Mouse (Mus musculus) heart, postnatal 0 days (tissue): ENCODE results near the gene Fzd7.

Experiments
- CTCF ChIP-seq: IDR thresholded peaks from 2 replicates; pipeline ENCODE4 v1.5.1; 2016; ENCODE audit warnings: antibody characterized with exemption, control low read depth, low read depth
- EP300 ChIP-seq: IDR thresholded peaks from 2 replicates; pipeline ENCODE4 v1.6.1; 2016; ENCODE audit warnings: antibody characterized with exemption, low read depth

DNA sequence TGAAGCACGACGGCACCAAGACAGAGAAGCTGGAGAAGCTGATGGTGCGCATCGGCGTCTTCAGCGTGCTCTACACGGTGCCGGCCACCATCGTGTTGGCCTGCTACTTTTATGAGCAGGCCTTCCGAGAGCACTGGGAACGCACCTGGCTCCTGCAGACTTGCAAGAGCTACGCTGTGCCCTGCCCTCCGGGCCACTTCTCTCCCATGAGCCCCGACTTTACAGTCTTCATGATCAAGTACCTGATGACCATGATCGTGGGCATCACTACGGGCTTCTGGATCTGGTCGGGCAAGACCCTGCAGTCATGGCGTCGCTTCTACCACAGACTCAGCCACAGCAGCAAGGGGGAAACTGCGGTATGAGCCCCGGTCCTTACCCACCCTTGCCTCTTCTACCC lies 2.1 kb downstream of the Fzd7 start:
- no peak for TF ChIP-seq CTCF
- no peak for TF ChIP-seq EP300
